Comparison of ENCODE assay signal across 8 mouse cellular contexts in the genomic region with DNA sequence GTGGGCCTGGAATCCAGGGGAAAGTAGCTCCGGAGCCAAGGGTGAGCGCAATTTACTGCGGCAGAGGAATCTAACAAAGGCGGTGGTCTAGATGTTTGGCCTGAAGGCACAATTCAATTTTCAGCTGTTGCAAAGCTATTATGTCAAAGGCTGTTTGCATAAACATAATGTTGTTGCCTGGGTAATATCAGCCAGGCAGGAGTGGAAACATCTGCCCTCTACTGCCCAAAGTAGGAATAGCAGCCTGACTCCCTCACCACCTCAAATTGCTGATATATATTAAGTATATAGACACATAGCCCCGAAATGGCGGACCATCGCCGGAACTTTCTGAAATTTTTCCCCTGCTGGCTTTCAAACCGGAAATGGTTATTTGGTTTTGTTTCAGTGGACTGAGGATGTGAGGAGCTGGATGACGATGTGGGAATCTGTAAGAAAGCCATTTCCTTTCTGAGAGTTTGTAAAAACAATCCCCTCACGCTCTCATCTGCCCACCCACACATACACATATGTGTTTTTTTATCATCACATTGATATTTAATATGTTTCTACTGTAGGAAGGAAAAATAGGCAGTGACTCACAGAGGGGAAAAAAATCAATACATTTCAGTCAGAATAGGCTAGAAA.
A peak's percentile ranks its signal among the peaks of the same experiment; 100 is the strongest.
DNase-seq lines count a peak whose midpoint lies in the region; ATAC-seq and TF ChIP-seq lines count a peak whose summit lies in the region.

No protein-coding gene starts in this region.

- DNase-seq in c-Kit-negative CD71-positive TER-119-positive erythroid progenitor cells, embryonic 14.5 days (ENCODE audit: low read depth, low spot score) = peak; percentile 9
- DNase-seq in large intestine, adult 2 months (ENCODE audit: low read depth, low spot score) = peak; percentile 18
- peak; percentile 48 for DNase-seq in lung, adult 2 months
- DNase-seq in ovary, postnatal 10 days (ENCODE audit: low spot score) = peak; percentile 53
- peak; percentile 3 to 51 for DNase-seq in thymus, postnatal 10 days (ENCODE audit: low spot score in 2 of 2)

- ATAC-seq in forebrain, embryonic 12.5 days (ENCODE audit: low FRiP score) = peak; percentile 36; the same call in 1 of the 2 replicates
- peak; percentile 52; the same call in 1 of the 2 replicates for ATAC-seq in heart, embryonic 16.5 days (replicated peaks; ENCODE audit: extremely low read depth, insufficient read depth, low FRiP score)

- H3K27me3 ChIP-seq in E14TG2a.4 (ENCODE audit: insufficient read depth, low read length) = no peaks in the 10 kb centered on the region
- no peaks in the 10 kb centered on the region for H3K27me3 ChIP-seq in forebrain, embryonic 12.5 days
- no peaks in the 10 kb centered on the region for H3K27me3 ChIP-seq in heart, embryonic 16.5 days (ENCODE audit: control insufficient read depth, insufficient read depth, low read length)

- no peak overlapping the region for H3K4me3 ChIP-seq in E14TG2a.4 (replicated peaks; ENCODE audit: low read length)
- no peak overlapping the region for H3K4me3 ChIP-seq in forebrain, embryonic 12.5 days (replicated peaks)
- H3K4me3 ChIP-seq in heart, embryonic 16.5 days (ENCODE audit: low read length) = 0 out of 2 replicates have a peak overlapping the region, but pooled peaks have one; percentile 9
- H3K4me3 ChIP-seq in lung, adult 2 months (replicated peaks; ENCODE audit: extremely low read depth, low read depth, low read length) = no peak overlapping the region

- WGBS in forebrain, embryonic 12.5 days = 60% methylated on average over 11 of the region's 11 CpGs
- 49% methylated on average over 11 of the region's 11 CpGs for WGBS in heart, embryonic 16.5 days
- WGBS in large intestine, adult 2 months = 61% methylated on average over 11 of the region's 11 CpGs
- 31% methylated on average over 11 of the region's 11 CpGs for WGBS in lung, adult 2 months

- no peak overlapping the region for H3K4me2 ChIP-seq in forebrain, embryonic 12.5 days
- H3K4me2 ChIP-seq in heart, embryonic 16.5 days (ENCODE audit: low read depth, low read length) = peak overlapping the region; percentile 40

- no peak overlapping the region for H3K27ac ChIP-seq in forebrain, embryonic 12.5 days
- H3K27ac ChIP-seq in heart, embryonic 16.5 days (ENCODE audit: low read length) = peak overlapping the region; percentile 38

- TF ChIP-seq CTCF in E14TG2a.4 (conservative IDR thresholded peaks at IDR 0.05; ENCODE audit: low read length) = peak; percentile 89
- peak; percentile 57 for TF ChIP-seq CTCF in lung, adult 2 months (IDR thresholded peaks at IDR 0.05; ENCODE audit: insufficient read depth, low read length)

- H3K9me3 ChIP-seq in E14TG2a.4 (ENCODE audit: low read length) = no peaks in the 10 kb centered on the region
- no peaks in the 10 kb centered on the region for H3K9me3 ChIP-seq in forebrain, embryonic 12.5 days
- H3K9me3 ChIP-seq in heart, embryonic 16.5 days (replicated peaks; ENCODE audit: control insufficient read depth, low read length) = no peaks in the 10 kb centered on the region

- no peaks in the 10 kb centered on the region for H3K36me3 ChIP-seq in E14TG2a.4 (ENCODE audit: insufficient read depth, low read length)
- H3K36me3 ChIP-seq in forebrain, embryonic 12.5 days (replicated peaks) = no peaks in the 10 kb centered on the region
- no peaks in the 10 kb centered on the region for H3K36me3 ChIP-seq in heart, embryonic 16.5 days (ENCODE audit: control insufficient read depth, insufficient read depth)

- H3K4me1 ChIP-seq in E14TG2a.4 (replicated peaks; ENCODE audit: low read depth, low read length) = no peaks in the 10 kb centered on the region
- H3K4me1 ChIP-seq in forebrain, embryonic 12.5 days = no peaks in the 10 kb centered on the region
- H3K4me1 ChIP-seq in heart, embryonic 16.5 days (ENCODE audit: control insufficient read depth, insufficient read depth, low read length) = peaks cover 7% of the 10 kb centered on the region
- H3K4me1 ChIP-seq in lung, adult 2 months (ENCODE audit: control insufficient read depth, insufficient read depth, low read length) = no peaks in the 10 kb centered on the region

- TF ChIP-seq POLR2A in lung, adult 2 months (IDR thresholded peaks at IDR 0.05; ENCODE audit: borderline replicate concordance, extremely low read depth, low read depth, low read length) = no peak

- no peak overlapping the region for H3K9ac ChIP-seq in forebrain, embryonic 12.5 days
- H3K9ac ChIP-seq in heart, embryonic 16.5 days (ENCODE audit: low read length) = no peak overlapping the region
